Mouse (Mus musculus): ENCODE data around the gene Iscu.
"Not testable (repeated sequence)": the region's sequence is repeated elsewhere in the genome, so short reads cannot be mapped to it uniquely, and the experiment has no call there.

Gene Iscu

GRCm38 (mm10) chr5:113788645-113789044, 16.1 kb downstream of the Iscu start:
- DNase-seq (ENCODE audit: low read depth), result no peak

- DNase-seq (ENCODE audit: low read depth), result no peak
These were observed 16.7 kb downstream of the Iscu start for GRCm38 (mm10) chr5:113789075-113789788.

GRCm38 (mm10) chr5:113790453-113791196, 18.1 kb downstream of the Iscu start:
- no peak for DNase-seq (ENCODE audit: low read depth)

GRCm38 (mm10) chr5:113791197-113792095, 18.9 kb downstream of the Iscu start:
- no peak for DNase-seq (ENCODE audit: low read depth)

- DNase-seq (ENCODE audit: low read depth), result no peak
These were observed 24.0 kb downstream of the Iscu start for GRCm38 (mm10) chr5:113796401-113797148.

GRCm38 (mm10) chr5:113797149-113797882, 24.8 kb downstream of the Iscu start:
- no peak for DNase-seq (ENCODE audit: low read depth)

GRCm38 (mm10) chr5:113798525-113798924, 26.0 kb downstream of the Iscu start:
- no peak for DNase-seq (ENCODE audit: low read depth)

- DNase-seq (ENCODE audit: low read depth), result no peak
These were observed 27.1 kb downstream of the Iscu start for GRCm38 (mm10) chr5:113799691-113800090.

- no peak for DNase-seq (ENCODE audit: low read depth)
These were observed 27.7 kb downstream of the Iscu start, which contains the start of gene Tmem119 for GRCm38 (mm10) chr5:113800280-113800679. Tmem119 (minus strand) TSS chr5:113800516.

- no peak for DNase-seq (ENCODE audit: low read depth)
These were observed 31.9 kb downstream of the Iscu start for GRCm38 (mm10) chr5:113804395-113804966.

GRCm38 (mm10) chr5:113805301-113805700, 32.8 kb downstream of the Iscu start:
- DNase-seq (ENCODE audit: low read depth), result no peak

GRCm38 (mm10) chr5:113806414-113806813, 33.9 kb downstream of the Iscu start:
- DNase-seq (ENCODE audit: low read depth), result no peak

GRCm38 (mm10) chr5:113807712-113808111, 35.2 kb downstream of the Iscu start:
- DNase-seq (ENCODE audit: low read depth), result no peak

GRCm38 (mm10) chr5:113808177-113808576, 35.6 kb downstream of the Iscu start:
- no peak for DNase-seq (ENCODE audit: low read depth)

GRCm38 (mm10) chr5:113810111-113810510, 37.6 kb downstream of the Iscu start:
- DNase-seq (ENCODE audit: low read depth), result no peak

GRCm38 (mm10) chr5:113811824-113812420, 39.4 kb downstream of the Iscu start:
- DNase-seq (ENCODE audit: low read depth), result not testable (repeated sequence)

- no peak for DNase-seq (ENCODE audit: low read depth)
These were observed 40.1 kb downstream of the Iscu start for GRCm38 (mm10) chr5:113812638-113813037.

- DNase-seq (ENCODE audit: low read depth), result no peak
These were observed 41.1 kb downstream of the Iscu start for GRCm38 (mm10) chr5:113813608-113814007.

- DNase-seq (ENCODE audit: low read depth), result no peak
These were observed 41.8 kb downstream of the Iscu start for GRCm38 (mm10) chr5:113814111-113815040.
